Mouse (Mus musculus) heart, embryonic 12.5 days (tissue): ENCODE results near the gene Smim12. TPM values are rescaled to one million over a fixed set of nuclear protein-coding genes. Genes with fewer than 3 reads are reported as not detected.

Experiments
- ATAC-seq: fragments of 200-750 bp; cut with Nextera tagmentation; 2 replicates; pipeline ENCODE4 v1.8.0; 2017; ENCODE audit warnings: moderate TSS enrichment, moderate library complexity; ENCODE audit not compliant: insufficient number of reproducible peaks, low FRiP score
- H3K27ac ChIP-seq: fragments of 300-500 bp; sonication (generic); 2 replicates; pipeline ENCODE4 v1.5.1; 2016; ENCODE audit warnings: mild to moderate bottlenecking, moderate library complexity; ENCODE audit not compliant: poor library complexity, severe bottlenecking
- H3K27me3 ChIP-seq: fragments of 300-500 bp; sonication (generic); replicated peaks from 2 replicates; pipeline ENCODE4 v1.6.1; 2016; ENCODE audit warnings: mild to moderate bottlenecking, moderate library complexity
- H3K36me3 ChIP-seq: fragments of 300-500 bp; sonication (generic); 2 replicates; pipeline ENCODE4 v1.6.1; 2016; ENCODE audit warnings: mild to moderate bottlenecking, moderate library complexity
- H3K4me1 ChIP-seq: fragments of 300-500 bp; sonication (generic); replicated peaks from 2 replicates; pipeline ENCODE4 v1.6.1; 2016; ENCODE audit warnings: mild to moderate bottlenecking
- H3K4me2 ChIP-seq: fragments of 300-500 bp; sonication (generic); 2 replicates; pipeline ENCODE4 v1.6.1; 2016; ENCODE audit warnings: mild to moderate bottlenecking, moderate library complexity
- H3K4me3 ChIP-seq: fragments of 300-500 bp; sonication (generic); 2 replicates; pipeline ENCODE4 v1.5.1; 2016; ENCODE audit warnings: mild to moderate bottlenecking
- H3K9ac ChIP-seq: fragments of 300-500 bp; sonication (generic); 2 replicates; pipeline ENCODE4 v1.6.1; 2016; ENCODE audit warnings: mild to moderate bottlenecking, moderate library complexity
- H3K9me3 ChIP-seq: fragments of 300-500 bp; sonication (generic); replicated peaks from 2 replicates; pipeline ENCODE4 v1.6.1; 2016; ENCODE audit warnings: mild to moderate bottlenecking, moderate library complexity
- WGBS: fragments of 180-500 bp; shearing (Covaris S2); methylation state at CpG from one replicate; pipeline ENCODE4 v1.1.7; 2016; 5-methylcytosine and 5-hydroxymethylcytosine counted together
- polyA plus RNA-seq: library from polyadenylated mRNA; unstranded; fragments of >200 nt; fragmentation: Nextera tagmentation; extraction: Ambion mirVana; gene quantifications from 2 replicates; pipeline ENCODE4 v1.2.1, GENCODE M21; 2016

Gene Smim12
- polyA plus RNA-seq = 51.9 and 58.7 TPM in 2 replicates

GRCm38 (mm10) chr4:127243552-127243951, at the start of gene Smim12:
Gene Smim12 (plus strand): TSS chr4:127243784.
- under 1% methylated on average over 29 of the region's 29 CpGs for WGBS
- H3K27me3 ChIP-seq = 0 out of 2 replicates have a peak, but pooled peaks cover 6% of the 10 kb centered on the region
- peaks cover 19% of the 10 kb centered on the region for H3K36me3 ChIP-seq
- no peak within 1 kb of the TSS for H3K27ac ChIP-seq
- peak within 1 kb of the TSS; percentile 87 for H3K4me2 ChIP-seq
- peaks cover 13% of the 10 kb centered on the region for H3K4me1 ChIP-seq
- H3K9ac ChIP-seq = peak within 1 kb of the TSS; percentile 95
- H3K4me3 ChIP-seq = peak within 1 kb of the TSS; percentile 95
- H3K9me3 ChIP-seq = no peaks in the 10 kb centered on the region
- peak; percentile 98 for ATAC-seq

- ATAC-seq = no peak
These were observed 48.9 kb upstream of the Smim12 start for GRCm38 (mm10) chr4:127194477-127195269.

GRCm38 (mm10) chr4:127198609-127199008, 45.0 kb upstream of the Smim12 start:
- Histone ChIP-seq H3K4me1 (peaks cover 19% of the 10 kb centered on the region), H3K9ac (no peak overlapping the region), H3K9me3 (0 out of 2 replicates have a peak, but pooled peaks cover 2% of the 10 kb centered on the region), H3K27me3 (peaks cover 45% of the 10 kb centered on the region), H3K27ac (no peak overlapping the region), H3K4me2 (no peak overlapping the region), H3K36me3 (no peaks in the 10 kb centered on the region), H3K4me3 (no peak overlapping the region)
- 41% methylated on average over 6 of the region's 6 CpGs for WGBS
- ATAC-seq = no peak

More at GRCm38 (mm10) chr4:127194477-127195269, 48.9 kb upstream of the Smim12 start:
- Histone ChIP-seq H3K27me3 (peaks cover 43% of the 10 kb centered on the region), H3K27ac (no peak overlapping the region), H3K9me3 (no peaks in the 10 kb centered on the region), H3K9ac (no peak overlapping the region), H3K4me2 (no peak overlapping the region), H3K4me3 (no peak overlapping the region), H3K36me3 (no peaks in the 10 kb centered on the region), H3K4me1 (peaks cover 6% of the 10 kb centered on the region; the same call in 1 of the 2 replicates)
- WGBS = 77% methylated on average over 25 of the region's 25 CpGs

GRCm38 (mm10) chr4:127199406-127199805, 44.2 kb upstream of the Smim12 start:
- Histone ChIP-seq H3K27me3 (peaks cover 44% of the 10 kb centered on the region), H3K9ac (no peak overlapping the region), H3K36me3 (no peaks in the 10 kb centered on the region), H3K4me3 (no peak overlapping the region), H3K4me1 (peaks cover 15% of the 10 kb centered on the region), H3K9me3 (0 out of 2 replicates have a peak, but pooled peaks cover 4% of the 10 kb centered on the region), H3K27ac (no peak overlapping the region), H3K4me2 (no peak overlapping the region)
- ATAC-seq = 0 out of 2 replicates have a peak, but pooled peaks have one; percentile 33
- WGBS = 61% methylated on average over 12 of the region's 12 CpGs

GRCm38 (mm10) chr4:127200164-127200722, 43.3 kb upstream of the Smim12 start:
- Histone ChIP-seq H3K9ac (no peak overlapping the region), H3K9me3 (peaks cover 11% of the 10 kb centered on the region; the same call in 1 of the 2 replicates), H3K27me3 (peaks cover 36% of the 10 kb centered on the region), H3K4me2 (no peak overlapping the region), H3K27ac (no peak overlapping the region), H3K4me3 (no peak overlapping the region), H3K36me3 (no peaks in the 10 kb centered on the region), H3K4me1 (peaks cover 15% of the 10 kb centered on the region)
- 80% methylated on average over 12 of the region's 12 CpGs for WGBS
- no peak for ATAC-seq

GRCm38 (mm10) chr4:127200769-127201617, 42.6 kb upstream of the Smim12 start:
- peak overlapping the region; percentile 45 for H3K4me2 ChIP-seq
- H3K27ac ChIP-seq = no peak overlapping the region; the same call in 1 of the 2 replicates

GRCm38 (mm10) chr4:127203081-127203480, 40.5 kb upstream of the Smim12 start:
- no peak for ATAC-seq
- Histone ChIP-seq H3K36me3 (no peaks in the 10 kb centered on the region), H3K4me1 (peaks cover 15% of the 10 kb centered on the region), H3K27ac (no peak overlapping the region), H3K27me3 (peaks cover 17% of the 10 kb centered on the region), H3K4me2 (no peak overlapping the region), H3K9ac (no peak overlapping the region), H3K9me3 (peaks cover 11% of the 10 kb centered on the region; the same call in 1 of the 2 replicates), H3K4me3 (no peak overlapping the region)
- 67% methylated on average over 1 of the region's 1 CpGs for WGBS

More at GRCm38 (mm10) chr4:127200769-127201617, 42.6 kb upstream of the Smim12 start:
- Histone ChIP-seq H3K9me3 (peaks cover 11% of the 10 kb centered on the region; the same call in 1 of the 2 replicates), H3K9ac (no peak overlapping the region), H3K4me3 (no peak overlapping the region), H3K36me3 (no peaks in the 10 kb centered on the region), H3K27me3 (peaks cover 34% of the 10 kb centered on the region), H3K4me1 (peaks cover 15% of the 10 kb centered on the region)
- no peak for ATAC-seq
- 54% methylated on average over 13 of the region's 13 CpGs for WGBS

- 78% methylated on average over 9 of the region's 9 CpGs for WGBS
- no peak overlapping the region for H3K4me3 ChIP-seq
- peaks cover 35% of the 10 kb centered on the region for H3K27me3 ChIP-seq
- H3K4me1 ChIP-seq = peaks cover 12% of the 10 kb centered on the region
- ATAC-seq = no peak
- H3K36me3 ChIP-seq = no peaks in the 10 kb centered on the region
- H3K9ac ChIP-seq = no peak overlapping the region
- H3K4me2 ChIP-seq = no peak overlapping the region
- H3K9me3 ChIP-seq = no peaks in the 10 kb centered on the region
- no peak overlapping the region for H3K27ac ChIP-seq
These were observed 32.3 kb upstream of the Smim12 start for GRCm38 (mm10) chr4:127211318-127211717.

- peaks cover 45% of the 10 kb centered on the region for H3K27me3 ChIP-seq
- H3K27ac ChIP-seq = no peak overlapping the region
- peak overlapping the region; percentile 38 for H3K4me2 ChIP-seq
- H3K4me1 ChIP-seq = peaks cover 14% of the 10 kb centered on the region
- H3K9me3 ChIP-seq = no peaks in the 10 kb centered on the region
- H3K36me3 ChIP-seq = no peaks in the 10 kb centered on the region
- ATAC-seq = no peak
- WGBS = 21% methylated on average over 28 of the region's 28 CpGs
- no peak overlapping the region for H3K4me3 ChIP-seq
- H3K9ac ChIP-seq = no peak overlapping the region
These were observed 29.1 kb upstream of the Smim12 start for GRCm38 (mm10) chr4:127214510-127214909.

GRCm38 (mm10) chr4:127215103-127215502, 28.5 kb upstream of the Smim12 start:
- no peak for ATAC-seq
- WGBS = 42% methylated on average over 11 of the region's 11 CpGs

More at GRCm38 (mm10) chr4:127215103-127215502, 28.5 kb upstream of the Smim12 start:
- Histone ChIP-seq H3K4me3 (no peak overlapping the region), H3K4me1 (peaks cover 14% of the 10 kb centered on the region), H3K27ac (no peak overlapping the region), H3K36me3 (no peaks in the 10 kb centered on the region), H3K9me3 (no peaks in the 10 kb centered on the region), H3K27me3 (peaks cover 45% of the 10 kb centered on the region), H3K9ac (no peak overlapping the region), H3K4me2 (no peak overlapping the region)
